Mouse (Mus musculus): ENCODE data around the gene Ccdc88a. TPM values are rescaled to one million over a fixed set of nuclear protein-coding genes. Genes with fewer than 3 reads are reported as not detected.

Gene Ccdc88a
- polyA plus RNA-seq, 1 experiment from 2014 or later, result 25.0 TPM

GRCm38 (mm10) chr11:29503948-29504893 lies 130.8 kb downstream of the Ccdc88a start:
- ATAC-seq (replicated peaks; ENCODE audit: insufficient number of reproducible peaks, low FRiP score, low TSS enrichment), result no peak
- no peaks in the 10 kb centered on the region; the same call in 1 of the 2 replicates for H3K36me3 ChIP-seq (ENCODE audit: control insufficient read depth, insufficient read depth, low read length)
- H3K4me3 ChIP-seq (ENCODE audit: low read depth, low read length), result no peak overlapping the region
- no peak overlapping the region for H3K9ac ChIP-seq (ENCODE audit: low read depth, low read length)
- no peaks in the 10 kb centered on the region for H3K9me3 ChIP-seq (replicated peaks; ENCODE audit: control insufficient read depth, low read length)
- 81% methylated on average over 10 of the region's 10 CpGs for WGBS (ENCODE audit: insufficient replicate concordance)
- no peak overlapping the region for H3K27ac ChIP-seq (ENCODE audit: low read depth, low read length)
- no peak overlapping the region for H3K4me2 ChIP-seq
- no peaks in the 10 kb centered on the region for H3K27me3 ChIP-seq (ENCODE audit: control insufficient read depth, insufficient read depth, low read length)
- H3K4me1 ChIP-seq (ENCODE audit: control insufficient read depth, insufficient read depth, low read length), result no peaks in the 10 kb centered on the region

DNA sequence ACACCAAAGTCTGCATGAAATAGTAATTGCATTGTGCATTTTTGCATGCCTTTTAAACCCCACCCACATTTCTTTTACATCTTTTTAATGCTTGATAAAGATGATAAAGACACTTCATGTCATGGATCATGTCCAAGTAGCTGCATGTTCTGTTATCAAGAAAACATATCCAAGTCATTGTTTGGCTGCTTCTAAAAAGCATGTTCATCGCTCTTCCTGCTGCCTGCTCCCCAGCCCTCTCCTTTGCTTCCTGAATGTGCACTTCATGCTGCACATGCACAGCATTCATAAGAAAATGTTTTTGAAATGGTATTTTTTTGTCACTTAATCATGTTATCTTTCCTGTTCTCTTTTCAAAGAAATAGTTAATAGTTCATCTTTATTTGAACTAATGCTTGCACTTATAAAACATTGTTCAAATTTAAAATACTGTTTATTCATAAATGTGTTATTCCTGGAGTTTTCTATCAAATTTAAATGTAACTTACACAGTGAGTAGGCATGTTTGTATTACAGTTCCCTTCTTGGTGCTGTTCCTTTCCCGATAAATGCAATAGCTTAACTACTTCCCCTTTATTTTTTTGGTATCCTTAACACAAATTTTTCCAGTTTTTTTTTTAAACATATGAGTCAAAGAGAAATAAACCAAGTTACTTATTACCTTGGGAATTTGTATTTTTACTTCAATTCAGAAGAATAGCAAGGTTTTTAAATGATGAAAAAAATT lies 131.6 kb downstream of the Ccdc88a start:
- Histone ChIP-seq H3K4me2 (no peak overlapping the region), H3K27me3 (ENCODE audit: control insufficient read depth, insufficient read depth, low read length) (no peaks in the 10 kb centered on the region), H3K4me3 (ENCODE audit: low read depth, low read length) (no peak overlapping the region), H3K9me3 (replicated peaks; ENCODE audit: control insufficient read depth, low read length) (no peaks in the 10 kb centered on the region), H3K27ac (ENCODE audit: low read depth, low read length) (no peak overlapping the region), H3K9ac (ENCODE audit: low read depth, low read length) (no peak overlapping the region), H3K4me1 (ENCODE audit: control insufficient read depth, insufficient read depth, low read length) (no peaks in the 10 kb centered on the region), H3K36me3 (ENCODE audit: control insufficient read depth, insufficient read depth, low read length) (no peaks in the 10 kb centered on the region; the same call in 1 of the 2 replicates)
- no peak for ATAC-seq (replicated peaks; ENCODE audit: insufficient number of reproducible peaks, low FRiP score, low TSS enrichment)
- WGBS (ENCODE audit: insufficient replicate concordance), result 88% methylated on average over 2 of the region's 2 CpGs

- Histone ChIP-seq H3K4me3 (ENCODE audit: low read depth, low read length) (no peak overlapping the region), H3K4me1 (ENCODE audit: control insufficient read depth, insufficient read depth, low read length) (no peaks in the 10 kb centered on the region), H3K36me3 (ENCODE audit: control insufficient read depth, insufficient read depth, low read length) (peaks cover 4% of the 10 kb centered on the region), H3K27me3 (ENCODE audit: control insufficient read depth, insufficient read depth, low read length) (no peaks in the 10 kb centered on the region), H3K9me3 (replicated peaks; ENCODE audit: control insufficient read depth, low read length) (no peaks in the 10 kb centered on the region), H3K27ac (ENCODE audit: low read depth, low read length) (no peak overlapping the region), H3K9ac (ENCODE audit: low read depth, low read length) (no peak overlapping the region), H3K4me2 (no peak overlapping the region)
- no peak for ATAC-seq (replicated peaks; ENCODE audit: insufficient number of reproducible peaks, low FRiP score, low TSS enrichment)
- WGBS (ENCODE audit: insufficient replicate concordance), result 94% methylated on average over 1 of the region's 1 CpGs
Measured at GRCm38 (mm10) chr11:29509421-29509820, 136.0 kb downstream of the Ccdc88a start.

GRCm38 (mm10) chr11:29512818-29513535 lies 139.5 kb downstream of the Ccdc88a start:
- no peak overlapping the region for H3K4me2 ChIP-seq
- no peak overlapping the region for H3K9ac ChIP-seq (ENCODE audit: low read depth, low read length)
- no peaks in the 10 kb centered on the region for H3K4me1 ChIP-seq (ENCODE audit: control insufficient read depth, insufficient read depth, low read length)
- H3K9me3 ChIP-seq (replicated peaks; ENCODE audit: control insufficient read depth, low read length), result no peaks in the 10 kb centered on the region
- ATAC-seq (replicated peaks; ENCODE audit: insufficient number of reproducible peaks, low FRiP score, low TSS enrichment), result no peak
- no peak overlapping the region for H3K4me3 ChIP-seq (ENCODE audit: low read depth, low read length)
- 88% methylated on average over 4 of the region's 4 CpGs for WGBS (ENCODE audit: insufficient replicate concordance)
- peaks cover 4% of the 10 kb centered on the region for H3K36me3 ChIP-seq (ENCODE audit: control insufficient read depth, insufficient read depth, low read length)
- no peak overlapping the region for H3K27ac ChIP-seq (ENCODE audit: low read depth, low read length)
- no peaks in the 10 kb centered on the region for H3K27me3 ChIP-seq (ENCODE audit: control insufficient read depth, insufficient read depth, low read length)

- Histone ChIP-seq H3K9me3 (replicated peaks; ENCODE audit: control insufficient read depth, low read length) (no peaks in the 10 kb centered on the region), H3K27me3 (ENCODE audit: control insufficient read depth, insufficient read depth, low read length) (no peaks in the 10 kb centered on the region), H3K36me3 (ENCODE audit: control insufficient read depth, insufficient read depth, low read length) (peaks cover 4% of the 10 kb centered on the region), H3K4me3 (ENCODE audit: low read depth, low read length) (peak overlapping the region; percentile 55), H3K27ac (ENCODE audit: low read depth, low read length) (no peak overlapping the region), H3K4me1 (ENCODE audit: control insufficient read depth, insufficient read depth, low read length) (no peaks in the 10 kb centered on the region), H3K4me2 (peak overlapping the region; percentile 69), H3K9ac (ENCODE audit: low read depth, low read length) (peak overlapping the region; percentile 80)
- WGBS (ENCODE audit: insufficient replicate concordance), result 24% methylated on average over 10 of the region's 10 CpGs
- peak; percentile 12; the same call in 1 of the 2 replicates for ATAC-seq (replicated peaks; ENCODE audit: insufficient number of reproducible peaks, low FRiP score, low TSS enrichment)
Measured at GRCm38 (mm10) chr11:29514325-29514681, 140.8 kb downstream of the Ccdc88a start.

DNA sequence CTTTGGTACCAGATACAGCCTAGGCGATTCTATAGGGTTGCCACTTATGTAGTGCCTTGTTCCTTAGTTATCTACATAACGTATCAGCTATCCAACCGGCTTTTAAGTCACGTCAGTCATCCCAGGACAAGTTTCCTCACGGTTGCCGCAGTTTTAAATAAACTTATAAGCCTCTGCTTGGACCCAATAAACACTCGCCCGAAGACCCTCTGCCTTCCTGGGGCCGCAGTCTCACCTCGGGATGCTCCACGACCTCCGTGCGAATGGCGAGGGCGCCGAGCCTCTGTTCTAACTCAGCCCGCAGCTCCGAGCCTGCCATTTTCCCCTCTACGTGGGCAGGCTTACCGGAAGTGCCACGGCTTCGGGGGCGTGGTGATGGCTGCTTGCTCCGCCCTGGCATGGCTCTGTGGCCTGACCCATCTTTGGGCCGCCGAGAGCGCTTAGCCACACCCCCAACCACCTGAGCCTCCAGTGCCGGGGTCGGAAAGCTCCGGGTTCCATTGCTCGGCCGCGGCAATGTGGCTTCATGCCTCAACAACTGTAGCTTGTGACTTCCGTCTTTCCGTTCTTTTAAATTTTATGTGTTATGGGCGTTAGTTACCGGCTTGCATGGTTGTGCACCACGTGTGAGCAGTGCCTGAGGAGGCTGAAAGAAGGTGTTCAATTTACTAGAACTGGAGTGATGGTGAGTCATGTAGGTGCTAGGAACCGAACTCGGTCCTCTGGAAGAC lies 141.4 kb downstream of the Ccdc88a start, which contains the start of gene Prorsd1:
TSS of gene Prorsd1 (minus strand) at position 352 of the 731 bp plus-strand sequence.
- Histone ChIP-seq H3K9ac (ENCODE audit: low read depth, low read length) (peak within 1 kb of the TSS; percentile 80), H3K4me3 (ENCODE audit: low read depth, low read length) (peak within 1 kb of the TSS; percentile 55), H3K27me3 (ENCODE audit: control insufficient read depth, insufficient read depth, low read length) (no peaks in the 10 kb centered on the region), H3K4me2 (peak within 1 kb of the TSS; percentile 69), H3K36me3 (ENCODE audit: control insufficient read depth, insufficient read depth, low read length) (peaks cover 4% of the 10 kb centered on the region), H3K4me1 (ENCODE audit: control insufficient read depth, insufficient read depth, low read length) (no peaks in the 10 kb centered on the region), H3K27ac (ENCODE audit: low read depth, low read length) (no peak within 1 kb of the TSS), H3K9me3 (replicated peaks; ENCODE audit: control insufficient read depth, low read length) (no peaks in the 10 kb centered on the region)
- WGBS (ENCODE audit: insufficient replicate concordance), result 2% methylated on average over 40 of the region's 40 CpGs
- peak; percentile 99 for ATAC-seq (replicated peaks; ENCODE audit: insufficient number of reproducible peaks, low FRiP score, low TSS enrichment)

DNA sequence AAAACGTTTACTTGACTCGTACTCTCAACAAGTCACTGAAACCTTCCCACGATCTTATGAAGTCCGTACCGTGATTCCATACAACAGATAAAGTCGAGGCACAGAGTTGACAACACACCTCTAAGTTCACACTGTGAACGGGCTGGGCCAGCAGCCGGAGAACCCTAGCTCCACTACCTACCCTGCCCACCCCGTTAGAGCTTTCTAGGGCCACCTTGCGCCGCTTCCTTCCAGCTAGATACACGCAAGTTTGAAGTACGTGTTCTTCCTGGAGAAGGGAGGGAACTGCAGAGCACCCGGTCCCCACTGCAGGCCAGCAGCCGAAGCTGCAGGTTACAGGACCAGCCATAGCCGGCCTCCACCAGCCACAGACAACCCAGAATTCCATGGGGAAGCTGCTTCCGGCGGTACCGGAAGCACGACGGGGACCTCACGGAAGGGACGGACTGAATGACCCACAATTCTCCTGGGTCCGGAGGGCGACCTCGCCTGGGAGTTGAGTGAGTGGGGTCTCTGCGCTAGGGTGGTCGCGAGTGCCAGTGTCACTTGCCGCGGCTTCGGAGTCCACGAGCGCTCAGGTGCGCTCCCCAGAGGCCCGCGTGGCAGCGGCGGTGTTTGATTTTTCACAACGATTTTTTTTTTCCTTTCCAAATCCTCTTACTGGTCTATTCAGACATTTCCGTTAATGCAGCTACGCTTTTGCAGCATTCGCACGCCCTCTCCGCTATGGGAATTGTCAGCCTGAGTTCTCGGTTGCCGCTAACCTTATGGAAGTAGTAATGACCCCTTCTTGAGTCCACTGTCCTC lies 152.7 kb downstream of the Ccdc88a start, which contains the start of gene Mtif2:
TSS of gene Mtif2 (plus strand) at position 421 of the 807 bp plus-strand sequence.
- peak; percentile 93 for ATAC-seq (replicated peaks; ENCODE audit: insufficient number of reproducible peaks, low FRiP score, low TSS enrichment)

More for the DNA sequence above, 152.7 kb downstream of the Ccdc88a start, which contains the start of gene Mtif2:
- no peaks in the 10 kb centered on the region for H3K27me3 ChIP-seq (ENCODE audit: control insufficient read depth, insufficient read depth, low read length)
- H3K4me3 ChIP-seq (ENCODE audit: low read depth, low read length), result peak within 1 kb of the TSS; percentile 82
- H3K27ac ChIP-seq (ENCODE audit: low read depth, low read length), result peak within 1 kb of the TSS; percentile 83
- 0 out of 2 replicates have a peak, but pooled peaks cover 5% of the 10 kb centered on the region for H3K4me1 ChIP-seq (ENCODE audit: control insufficient read depth, insufficient read depth, low read length)
- peak within 1 kb of the TSS; percentile 88 for H3K9ac ChIP-seq (ENCODE audit: low read depth, low read length)
- H3K9me3 ChIP-seq (replicated peaks; ENCODE audit: control insufficient read depth, low read length), result no peaks in the 10 kb centered on the region
- peaks cover 5% of the 10 kb centered on the region for H3K36me3 ChIP-seq (ENCODE audit: control insufficient read depth, insufficient read depth, low read length)
- peak within 1 kb of the TSS; percentile 81 for H3K4me2 ChIP-seq
- 2% methylated on average over 47 of the region's 47 CpGs for WGBS (ENCODE audit: insufficient replicate concordance)

Data from heart, embryonic 11.5 days (tissue).